Mouse (Mus musculus): ENCODE results near the gene Pin1. TPM values are rescaled to one million over a fixed set of nuclear protein-coding genes. Genes with fewer than 3 reads are reported as not detected.

The Pin1 gene
- polyA plus RNA-seq, 1 experiment from 2014 or later: 56.2 TPM

DNA sequence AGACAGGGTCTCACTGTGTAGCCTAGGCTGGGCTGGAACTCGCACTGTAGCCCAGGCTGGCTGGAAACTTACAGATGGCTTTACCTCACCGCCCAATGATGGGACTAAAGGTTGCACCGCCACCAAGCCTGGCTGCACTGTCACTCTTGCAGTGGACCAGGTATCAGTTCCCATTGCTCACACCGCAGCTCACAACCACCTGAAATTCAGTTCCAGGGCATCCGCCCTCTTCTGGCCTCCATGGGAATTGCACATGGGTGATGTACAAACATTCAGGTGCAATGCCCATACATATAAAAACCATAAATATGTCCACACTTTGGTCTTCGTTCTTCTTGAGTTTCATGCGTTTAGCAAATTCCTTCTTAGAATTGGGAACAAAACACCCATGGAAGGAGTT is 63.4 kb downstream of the Pin1 start:
- Histone ChIP-seq H3K4me2 (no peak overlapping the region), H3K27me3 (no peaks in the 10 kb centered on the region), H3K36me3 (replicated peaks) (peaks cover 2% of the 10 kb centered on the region; the same call in 1 of the 2 replicates), H3K9ac (no peak overlapping the region), H3K4me3 (replicated peaks) (no peak overlapping the region), H3K27ac (no peak overlapping the region), H3K9me3 (0 out of 2 replicates have a peak, but pooled peaks cover 5% of the 10 kb centered on the region), H3K4me1 (peaks cover 19% of the 10 kb centered on the region)
- 80% methylated on average over 7 of the region's 7 CpGs for WGBS
- no peak for ATAC-seq (ENCODE audit: low FRiP score)

Other genes with a start within 250 kb of the Pin1 start
- gene Zfp26, start 191.9 kb upstream of the Pin1 start, polyA plus RNA-seq (2016; fragmentation: Nextera tagmentation; extraction: Ambion mirVana): 32.1 and 36.5 TPM in 2 replicates
- gene Zfp426, start 159.3 kb upstream of the Pin1 start, polyA plus RNA-seq (2016; fragmentation: Nextera tagmentation; extraction: Ambion mirVana): 29.1 and 32.5 TPM in 2 replicates
- 160 and 165 TPM in 2 replicates for gene Zfp266, start 130.7 kb upstream of the Pin1 start, polyA plus RNA-seq (2016; fragmentation: Nextera tagmentation; extraction: Ambion mirVana)
- 28.2 and 30.5 TPM in 2 replicates for gene Zfp846, start 70.8 kb upstream of the Pin1 start, polyA plus RNA-seq (2016; fragmentation: Nextera tagmentation; extraction: Ambion mirVana)
- 499 and 516 TPM in 2 replicates for gene Ubl5, start 9.2 kb upstream of the Pin1 start, polyA plus RNA-seq (2016; fragmentation: Nextera tagmentation; extraction: Ambion mirVana)
- gene Fbxl12, start 7.3 kb upstream of the Pin1 start, polyA plus RNA-seq (2016; fragmentation: Nextera tagmentation; extraction: Ambion mirVana): 16.2 and 16.4 TPM in 2 replicates
- gene Olfm2, start 94.3 kb downstream of the Pin1 start, polyA plus RNA-seq (2016; fragmentation: Nextera tagmentation; extraction: Ambion mirVana): 35.2 and 36.4 TPM in 2 replicates
- 0.29 and 0.55 TPM in 2 replicates for gene Col5a3, start 163.0 kb downstream of the Pin1 start, polyA plus RNA-seq (2016; fragmentation: Nextera tagmentation; extraction: Ambion mirVana)
- not detected in 2 replicates for gene Rdh8, start 166.4 kb downstream of the Pin1 start, polyA plus RNA-seq (2016; fragmentation: Nextera tagmentation; extraction: Ambion mirVana)
- 1.4 and 1.5 TPM in 2 replicates for gene A230050P20Rik, start 216.5 kb downstream of the Pin1 start, polyA plus RNA-seq (2016; fragmentation: Nextera tagmentation; extraction: Ambion mirVana)
- gene Angptl6, start 227.6 kb downstream of the Pin1 start, polyA plus RNA-seq (2016; fragmentation: Nextera tagmentation; extraction: Ambion mirVana): 6.0 and 6.2 TPM in 2 replicates
- gene Ppan, start 236.1 kb downstream of the Pin1 start, polyA plus RNA-seq (2016; fragmentation: Nextera tagmentation; extraction: Ambion mirVana): 63.2 and 66.9 TPM in 2 replicates
- 313 and 319 TPM in 2 replicates for gene Eif3g, start 246.5 kb downstream of the Pin1 start, polyA plus RNA-seq (2016; fragmentation: Nextera tagmentation; extraction: Ambion mirVana)